Mouse (Mus musculus) hindbrain, embryonic 10.5 days (tissue): Measurements from ENCODE around the gene Stim1. TPM values are rescaled to one million over a fixed set of nuclear protein-coding genes. Genes with fewer than 3 reads are reported as not detected.

ENCODE experiments used
- DNase-seq: peaks from one replicate; pipeline ENCODE4 v3.0.0-alpha.2; 2017; ENCODE audit warnings: low spot score
- H3K27ac ChIP-seq: fragments of 300-500 bp; sonication (generic); 2 replicates; pipeline ENCODE4 v1.5.1; 2016; ENCODE audit warnings: mild to moderate bottlenecking, moderate library complexity
- H3K27me3 ChIP-seq: fragments of 300-500 bp; sonication (generic); 2 replicates; pipeline ENCODE4 v1.6.1; 2016; ENCODE audit warnings: mild to moderate bottlenecking; ENCODE audit not compliant: poor library complexity, insufficient read depth, severe bottlenecking
- H3K36me3 ChIP-seq: fragments of 300-500 bp; sonication (generic); 2 replicates; pipeline ENCODE4 v1.6.1; 2016; ENCODE audit warnings: mild to moderate bottlenecking, moderate library complexity
- H3K4me1 ChIP-seq: fragments of 300-500 bp; sonication (generic); replicated peaks from 2 replicates; pipeline ENCODE4 v1.6.1; 2016; ENCODE audit warnings: mild to moderate bottlenecking
- H3K4me3 ChIP-seq: fragments of 300-500 bp; sonication (generic); 2 replicates; pipeline ENCODE4 v1.5.1; 2016; ENCODE audit warnings: mild to moderate bottlenecking, moderate library complexity
- H3K9me3 ChIP-seq: fragments of 300-500 bp; sonication (generic); 2 replicates; pipeline ENCODE4 v1.6.1; 2016; ENCODE audit warnings: mild to moderate bottlenecking, moderate library complexity
- WGBS: fragments of 180-500 bp; shearing (Covaris S2); methylation state at CpG from one replicate; pipeline ENCODE4 v1.1.7; 2016; 5-methylcytosine and 5-hydroxymethylcytosine counted together
- polyA plus RNA-seq: library from polyadenylated mRNA; unstranded; fragments of >200 nt; fragmentation: Nextera tagmentation; extraction: Ambion mirVana; gene quantifications from 2 replicates; pipeline ENCODE4 v1.2.1, GENCODE M21; 2016

The Stim1 gene
- 8.9 and 13.5 TPM in 2 replicates for polyA plus RNA-seq

- H3K36me3 ChIP-seq = no peaks in the 10 kb centered on the region
- DNase-seq = peak; percentile 68
- no peaks in the 10 kb centered on the region for H3K9me3 ChIP-seq
- H3K4me3 ChIP-seq = peak within 1 kb of the TSS; percentile 90
- peaks cover 19% of the 10 kb centered on the region for H3K27me3 ChIP-seq
- peaks cover 18% of the 10 kb centered on the region for H3K4me1 ChIP-seq
- WGBS = under 1% methylated on average over 69 of the region's 73 CpGs
- peak within 1 kb of the TSS; percentile 85 for H3K27ac ChIP-seq
Observed at GRCm38 (mm10) chr7:102267601-102268394, at the start of gene Stim1. Gene Stim1 (plus strand): TSS chr7:102267806.

DNA sequence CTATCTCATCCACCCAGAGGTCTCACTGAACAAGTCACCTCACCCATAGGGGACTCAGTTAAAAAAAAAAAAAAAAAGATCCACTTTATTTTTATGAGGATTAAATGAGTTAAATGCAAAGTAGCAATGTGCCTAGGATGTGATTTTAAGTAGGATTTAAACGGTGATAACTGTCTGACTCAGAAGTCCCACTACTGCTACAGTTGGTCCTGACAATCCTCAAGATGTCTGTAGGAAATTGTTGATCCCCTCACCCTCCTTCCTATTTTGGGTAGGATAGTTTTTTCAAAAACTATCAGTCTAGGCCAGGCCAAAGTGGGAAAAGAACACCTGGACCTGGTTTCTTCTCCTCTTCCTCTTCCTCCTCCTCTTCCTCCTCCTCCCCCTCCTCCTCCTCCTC, 45.7 kb upstream of the Stim1 start:
- H3K27ac ChIP-seq = peak overlapping the region; percentile 67
- WGBS = 56% methylated on average over 1 of the region's 1 CpGs
- H3K9me3 ChIP-seq = no peaks in the 10 kb centered on the region
- H3K4me1 ChIP-seq = peaks cover 14% of the 10 kb centered on the region
- H3K36me3 ChIP-seq = peaks cover 10% of the 10 kb centered on the region
- peak overlapping the region; percentile 74 for H3K4me3 ChIP-seq
- no peaks in the 10 kb centered on the region for H3K27me3 ChIP-seq
- no peak for DNase-seq

DNA sequence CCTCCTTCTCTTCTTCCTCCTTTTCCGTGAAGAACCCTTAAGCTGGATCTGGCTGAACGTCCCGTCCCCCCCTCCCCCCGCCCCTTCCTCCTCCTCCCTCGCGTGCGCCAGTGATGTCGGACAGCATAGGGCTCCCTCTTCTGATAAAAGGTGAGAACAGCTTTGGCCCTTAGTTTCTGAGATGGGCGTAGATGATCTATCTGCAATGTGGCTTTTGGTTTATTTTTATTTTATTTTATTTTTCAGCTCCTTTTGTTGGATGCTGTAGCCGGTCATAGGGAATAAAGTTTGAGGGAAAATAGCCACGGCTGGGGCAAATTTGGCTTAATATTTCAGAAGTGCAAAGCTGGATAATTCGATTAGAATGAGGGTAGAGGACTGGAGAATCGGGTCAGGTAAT, 45.3 kb upstream of the Stim1 start:
- Histone ChIP-seq H3K36me3 (peaks cover 13% of the 10 kb centered on the region), H3K9me3 (no peaks in the 10 kb centered on the region), H3K27me3 (no peaks in the 10 kb centered on the region), H3K4me1 (peaks cover 14% of the 10 kb centered on the region), H3K27ac (peak overlapping the region; percentile 87), H3K4me3 (peak overlapping the region; percentile 74)
- DNase-seq = peak; percentile 70
- 1% methylated on average over 11 of the region's 13 CpGs for WGBS

DNA sequence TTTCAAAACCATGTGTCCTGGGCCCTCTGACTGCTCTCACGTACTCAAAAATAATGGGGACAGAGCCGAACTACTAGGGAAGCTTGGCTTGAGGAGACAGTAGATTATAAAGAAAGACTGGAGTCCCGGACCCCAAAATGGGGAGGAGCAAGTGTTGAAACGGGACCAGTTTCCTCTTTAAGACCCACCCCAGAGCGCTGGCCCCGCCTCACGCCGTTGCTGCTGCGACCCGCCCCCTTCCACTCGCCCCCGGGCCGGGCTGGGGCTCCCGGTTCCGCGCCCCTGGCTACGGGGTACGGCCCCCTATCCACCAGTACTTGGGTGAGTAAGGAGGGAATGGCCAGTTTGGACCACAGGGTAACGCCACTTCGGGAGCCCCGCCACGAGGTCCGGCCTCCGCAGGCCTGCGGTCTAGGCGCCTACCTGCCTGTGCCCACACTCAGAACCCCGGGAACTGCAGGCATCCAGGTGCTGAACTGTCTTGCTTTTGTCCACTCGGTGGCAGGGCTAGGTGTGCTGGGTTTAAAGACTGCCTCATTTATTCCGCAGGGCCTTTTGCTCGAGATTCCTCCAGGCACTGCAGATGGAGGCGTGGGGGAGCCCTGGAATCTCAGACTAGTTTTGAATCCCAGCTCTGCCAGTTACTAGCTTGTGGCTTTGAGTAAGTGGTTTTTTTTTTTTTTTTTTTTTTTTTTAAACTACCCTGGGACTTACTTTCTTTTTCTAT, 44.6 kb upstream of the Stim1 start:
- 1% methylated on average over 31 of the region's 31 CpGs for WGBS
- H3K36me3 ChIP-seq = peaks cover 20% of the 10 kb centered on the region
- H3K9me3 ChIP-seq = no peaks in the 10 kb centered on the region
- H3K4me1 ChIP-seq = peaks cover 14% of the 10 kb centered on the region
- H3K27me3 ChIP-seq = no peaks in the 10 kb centered on the region
- peak; percentile 71 for DNase-seq
- peak overlapping the region; percentile 74 for H3K4me3 ChIP-seq
- H3K27ac ChIP-seq = peak overlapping the region; percentile 87

- Histone ChIP-seq H3K36me3 (peaks cover 29% of the 10 kb centered on the region), H3K27me3 (no peaks in the 10 kb centered on the region), H3K27ac (no peak overlapping the region), H3K4me1 (peaks cover 14% of the 10 kb centered on the region), H3K4me3 (no peak overlapping the region), H3K9me3 (peaks cover 2% of the 10 kb centered on the region; the same call in 1 of the 2 replicates)
- DNase-seq = no peak
- 82% methylated on average over 5 of the region's 5 CpGs for WGBS
Observed at GRCm38 (mm10) chr7:102223883-102224738, 43.5 kb upstream of the Stim1 start.

- Histone ChIP-seq H3K4me1 (peaks cover 16% of the 10 kb centered on the region), H3K27me3 (no peaks in the 10 kb centered on the region), H3K4me3 (no peak overlapping the region), H3K9me3 (peaks cover 6% of the 10 kb centered on the region; the same call in 1 of the 2 replicates), H3K36me3 (peaks cover 46% of the 10 kb centered on the region), H3K27ac (no peak overlapping the region)
- no peak for DNase-seq
- WGBS = 93% methylated on average over 6 of the region's 6 CpGs
Observed at GRCm38 (mm10) chr7:102226051-102226450, 41.6 kb upstream of the Stim1 start.

DNA sequence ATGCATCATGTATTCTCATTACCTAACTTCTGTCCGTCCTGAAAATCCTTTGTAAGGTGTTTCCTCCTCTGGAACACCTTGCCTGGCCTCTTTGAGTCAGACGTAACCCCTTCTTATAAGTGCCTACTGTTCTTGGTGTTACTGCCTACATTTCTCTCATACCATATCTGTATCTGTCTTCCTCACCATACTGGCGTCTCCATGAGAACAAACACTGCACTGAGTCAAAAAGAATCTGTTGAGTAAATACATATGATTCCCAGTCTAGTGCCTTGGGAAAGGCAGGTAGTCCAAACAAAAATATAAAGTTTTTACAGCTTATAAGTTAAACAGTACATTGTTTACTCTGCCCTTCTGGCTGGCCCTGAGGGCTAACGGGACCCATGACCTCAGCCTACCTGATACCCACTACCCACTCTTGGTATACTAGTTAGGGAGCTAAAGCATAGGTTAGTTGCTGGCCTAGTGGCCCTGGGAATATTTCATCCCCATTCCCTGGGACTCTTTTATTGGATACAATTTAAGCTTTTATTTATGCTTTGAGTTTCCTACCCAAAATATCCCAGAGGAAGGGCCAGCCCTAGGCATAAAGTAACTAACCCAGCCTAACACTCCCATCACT, 39.4 kb upstream of the Stim1 start:
- Histone ChIP-seq H3K27ac (no peak overlapping the region), H3K9me3 (peaks cover 6% of the 10 kb centered on the region; the same call in 1 of the 2 replicates), H3K4me3 (no peak overlapping the region), H3K4me1 (peaks cover 8% of the 10 kb centered on the region), H3K36me3 (peaks cover 56% of the 10 kb centered on the region), H3K27me3 (no peaks in the 10 kb centered on the region)
- no peak for DNase-seq
- WGBS = 92% methylated on average over 4 of the region's 4 CpGs

- Histone ChIP-seq H3K9me3 (peaks cover 6% of the 10 kb centered on the region; the same call in 1 of the 2 replicates), H3K27me3 (no peaks in the 10 kb centered on the region), H3K4me1 (peaks cover 7% of the 10 kb centered on the region), H3K27ac (no peak overlapping the region), H3K36me3 (peaks cover 60% of the 10 kb centered on the region), H3K4me3 (no peak overlapping the region)
- 92% methylated on average over 6 of the region's 6 CpGs for WGBS
- DNase-seq = no peak
Observed at GRCm38 (mm10) chr7:102229814-102230213, 37.8 kb upstream of the Stim1 start.

DNA sequence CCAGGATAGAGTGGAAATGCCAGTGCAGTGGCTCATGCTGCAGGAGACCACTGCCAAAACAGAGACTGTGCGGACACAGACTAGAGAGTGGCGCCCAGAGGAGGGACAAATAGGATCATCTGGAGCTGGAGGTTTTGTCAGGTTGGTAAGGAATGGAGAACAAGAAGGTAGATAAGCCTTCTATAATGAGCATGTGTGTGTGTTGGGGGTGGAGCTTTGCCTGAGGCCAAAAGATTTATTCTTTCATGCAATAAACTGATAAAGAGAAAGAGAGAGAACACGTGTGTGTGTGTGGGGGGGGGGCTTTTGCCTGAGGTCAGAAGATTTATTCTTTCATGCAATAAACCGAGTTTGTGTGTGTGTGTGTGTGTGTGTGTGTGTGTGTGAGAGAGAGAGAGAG, 34.5 kb upstream of the Stim1 start:
- Histone ChIP-seq H3K27ac (no peak overlapping the region), H3K36me3 (peaks cover 65% of the 10 kb centered on the region), H3K4me1 (peaks cover 7% of the 10 kb centered on the region), H3K27me3 (no peaks in the 10 kb centered on the region), H3K9me3 (peaks cover 6% of the 10 kb centered on the region; the same call in 1 of the 2 replicates), H3K4me3 (no peak overlapping the region)
- WGBS = 86% methylated on average over 4 of the region's 4 CpGs
- DNase-seq = no peak

- Histone ChIP-seq H3K4me1 (no peaks in the 10 kb centered on the region), H3K27ac (no peak overlapping the region), H3K27me3 (no peaks in the 10 kb centered on the region), H3K36me3 (peaks cover 78% of the 10 kb centered on the region), H3K4me3 (no peak overlapping the region), H3K9me3 (no peaks in the 10 kb centered on the region)
- WGBS = 93% methylated on average over 8 of the region's 8 CpGs
- DNase-seq = no peak
Observed at GRCm38 (mm10) chr7:102238686-102239286, 28.8 kb upstream of the Stim1 start.

GRCm38 (mm10) chr7:102239591-102239990, 28.0 kb upstream of the Stim1 start:
- no peak for DNase-seq
- Histone ChIP-seq H3K36me3 (peaks cover 77% of the 10 kb centered on the region), H3K4me3 (no peak overlapping the region), H3K27ac (no peak overlapping the region), H3K27me3 (no peaks in the 10 kb centered on the region), H3K9me3 (no peaks in the 10 kb centered on the region), H3K4me1 (peaks cover under 1% of the 10 kb centered on the region)
- WGBS = 94% methylated on average over 16 of the region's 16 CpGs

DNA sequence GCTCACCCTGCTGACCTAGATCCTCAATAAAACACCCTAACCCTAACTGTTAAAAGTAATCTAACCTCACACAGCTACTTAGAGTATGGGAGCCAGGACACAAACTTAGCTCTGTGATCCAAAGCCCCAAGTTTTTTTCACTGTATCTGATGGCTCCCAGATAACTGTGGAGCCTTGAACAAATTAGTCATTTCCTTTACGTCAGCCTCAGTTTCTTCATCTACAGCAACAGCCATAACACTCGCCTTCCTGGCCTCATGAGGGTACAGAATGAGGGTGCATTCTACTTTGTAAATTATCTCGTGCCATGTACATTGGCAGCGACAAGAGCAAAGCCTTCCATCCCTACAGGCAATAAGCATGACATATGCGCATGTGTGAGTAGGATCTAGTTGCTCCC, 25.2 kb upstream of the Stim1 start:
- no peaks in the 10 kb centered on the region for H3K9me3 ChIP-seq
- DNase-seq = no peak
- H3K36me3 ChIP-seq = peaks cover 58% of the 10 kb centered on the region
- H3K4me1 ChIP-seq = peaks cover 28% of the 10 kb centered on the region
- no peaks in the 10 kb centered on the region for H3K27me3 ChIP-seq
- H3K4me3 ChIP-seq = no peak overlapping the region
- WGBS = 95% methylated on average over 5 of the region's 5 CpGs
- H3K27ac ChIP-seq = no peak overlapping the region
